Mouse (Mus musculus) forebrain, embryonic 12.5 days (tissue): ENCODE results near the gene Slc22a14. TPM values are rescaled to one million over a fixed set of nuclear protein-coding genes. Genes with fewer than 3 reads are reported as not detected.

Source experiments
- ATAC-seq: fragments of 200-750 bp; cut with Nextera tagmentation; 2 replicates; pipeline ENCODE4 v1.8.0; 2017; ENCODE audit warnings: moderate TSS enrichment; ENCODE audit not compliant: low FRiP score
- H3K27ac ChIP-seq: fragments of 300-500 bp; sonication (generic); 2 replicates; pipeline ENCODE4 v1.5.1; 2016; ENCODE audit warnings: mild to moderate bottlenecking
- H3K27me3 ChIP-seq: fragments of 300-500 bp; sonication (generic); 2 replicates; pipeline ENCODE4 v1.6.1; 2016; ENCODE audit warnings: mild to moderate bottlenecking
- H3K36me3 ChIP-seq: fragments of 300-500 bp; sonication (generic); replicated peaks from 2 replicates; pipeline ENCODE4 v1.6.1; 2016; ENCODE audit warnings: mild to moderate bottlenecking
- H3K4me1 ChIP-seq: fragments of 300-500 bp; sonication (generic); 2 replicates; pipeline ENCODE4 v1.6.1; 2016
- H3K4me2 ChIP-seq: fragments of 300-500 bp; sonication (generic); 2 replicates; pipeline ENCODE4 v1.6.1; 2016; ENCODE audit warnings: mild to moderate bottlenecking, moderate library complexity
- H3K4me3 ChIP-seq: fragments of 300-500 bp; sonication (generic); replicated peaks from 2 replicates; pipeline ENCODE4 v1.5.1; 2016; ENCODE audit warnings: mild to moderate bottlenecking
- H3K9ac ChIP-seq: fragments of 300-500 bp; sonication (generic); 2 replicates; pipeline ENCODE4 v1.6.1; 2016; ENCODE audit warnings: mild to moderate bottlenecking
- H3K9me3 ChIP-seq: fragments of 300-500 bp; sonication (generic); 2 replicates; pipeline ENCODE4 v1.6.1; 2016
- WGBS: fragments of 180-500 bp; shearing (Covaris S2); methylation state at CpG from one replicate; pipeline ENCODE4 v1.1.7; 2016; 5-methylcytosine and 5-hydroxymethylcytosine counted together
- polyA plus RNA-seq: library from polyadenylated mRNA; unstranded; fragments of >200 nt; fragmentation: Nextera tagmentation; extraction: Ambion mirVana; gene quantifications from 2 replicates; pipeline ENCODE4 v1.2.1, GENCODE M21; 2016

Gene Slc22a14
- polyA plus RNA-seq, 1 experiment from 2014 or later = not detected

DNA sequence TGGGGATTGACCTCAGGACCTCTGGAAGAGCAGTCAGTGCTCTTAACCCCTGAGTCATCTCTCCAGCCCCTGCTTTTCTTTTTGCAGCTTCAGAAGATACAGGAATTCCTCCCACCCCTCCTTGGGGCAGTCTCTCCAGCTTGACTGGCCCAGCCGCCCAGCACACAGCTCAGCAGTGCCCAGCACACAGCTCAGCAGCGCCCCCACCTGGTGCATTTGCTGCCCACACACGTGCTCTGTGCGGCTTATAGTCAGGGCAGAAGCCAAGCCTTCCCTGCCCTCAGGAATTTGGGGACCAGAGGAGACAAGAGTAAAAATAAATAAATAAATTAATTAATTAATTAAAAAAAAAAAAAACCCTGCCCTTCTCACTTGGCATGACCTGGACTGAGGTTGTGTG is 13.3 kb downstream of the Slc22a14 start:
- Histone ChIP-seq H3K9me3 (no peaks in the 10 kb centered on the region), H3K4me3 (no peak overlapping the region), H3K4me2 (no peak overlapping the region), H3K27ac (no peak overlapping the region), H3K9ac (no peak overlapping the region), H3K4me1 (no peaks in the 10 kb centered on the region), H3K36me3 (peaks cover 35% of the 10 kb centered on the region), H3K27me3 (no peaks in the 10 kb centered on the region)
- peak; percentile 72 for ATAC-seq
- 25% methylated on average over 4 of the region's 4 CpGs for WGBS

DNA sequence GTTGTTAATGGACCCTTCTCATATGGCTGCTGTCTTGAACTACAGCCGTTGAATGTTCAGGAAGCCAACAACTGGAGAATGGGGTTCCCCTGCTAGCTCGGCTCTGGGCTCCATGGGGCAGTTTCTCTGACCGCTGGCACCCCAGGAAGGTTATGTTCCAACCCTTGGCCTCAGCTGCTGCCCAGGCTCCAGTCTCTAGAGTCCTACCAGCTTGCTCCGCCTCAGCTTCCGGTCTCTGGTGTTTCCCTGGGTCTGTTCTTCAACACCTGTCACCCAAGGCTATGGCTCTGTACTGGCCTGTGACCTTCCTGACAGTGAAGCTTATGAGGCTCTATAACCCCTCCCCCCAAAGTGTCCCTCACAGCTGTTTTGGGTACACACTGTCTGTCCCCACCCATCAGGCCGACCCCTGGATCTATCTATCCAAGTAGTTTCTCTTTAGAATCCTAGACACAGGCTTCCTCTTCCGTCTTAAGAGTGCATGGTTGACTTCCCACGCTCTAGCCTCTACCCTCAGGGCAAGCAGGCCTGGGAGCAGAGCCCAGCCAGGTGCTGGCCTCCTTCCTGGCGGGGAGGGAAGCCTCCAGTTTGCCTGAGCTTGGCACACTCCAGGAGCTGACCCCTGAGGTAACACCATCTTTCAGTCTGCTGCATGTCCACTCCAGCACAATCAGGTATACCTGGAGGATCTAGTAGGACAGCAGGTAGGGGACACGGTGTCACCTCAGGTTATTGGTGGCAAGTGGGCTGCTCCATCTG is 14.2 kb downstream of the Slc22a14 start:
- Histone ChIP-seq H3K9me3 (no peaks in the 10 kb centered on the region), H3K9ac (no peak overlapping the region), H3K4me2 (no peak overlapping the region), H3K27ac (no peak overlapping the region), H3K4me3 (no peak overlapping the region), H3K27me3 (no peaks in the 10 kb centered on the region), H3K4me1 (no peaks in the 10 kb centered on the region), H3K36me3 (peaks cover 45% of the 10 kb centered on the region)
- no peak for ATAC-seq
- 87% methylated on average over 10 of the region's 10 CpGs for WGBS

DNA sequence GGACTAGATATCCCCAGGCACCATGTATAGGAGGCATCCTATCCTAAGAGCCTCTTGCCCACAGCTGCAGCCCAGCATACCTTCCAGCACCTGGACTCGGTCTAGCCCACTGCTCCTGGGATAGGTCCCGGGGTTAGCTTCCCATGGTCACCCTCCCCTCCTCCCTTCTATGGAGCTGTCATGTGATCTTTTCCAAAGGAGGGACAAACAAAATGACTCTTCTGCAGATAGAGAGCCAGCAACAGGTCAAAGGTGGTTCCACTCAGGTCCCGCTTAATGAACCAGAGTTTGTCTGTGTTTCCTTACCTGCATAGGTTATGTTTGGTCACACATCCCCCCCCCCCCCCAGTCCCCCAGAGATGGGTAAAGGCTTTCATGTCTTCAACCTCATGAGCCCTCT is 14.8 kb downstream of the Slc22a14 start:
- no peak for ATAC-seq
- WGBS = 98% methylated on average over 3 of the region's 3 CpGs
- Histone ChIP-seq H3K4me1 (no peaks in the 10 kb centered on the region), H3K27ac (no peak overlapping the region), H3K36me3 (peaks cover 51% of the 10 kb centered on the region), H3K4me2 (no peak overlapping the region), H3K4me3 (no peak overlapping the region), H3K9ac (no peak overlapping the region), H3K9me3 (no peaks in the 10 kb centered on the region), H3K27me3 (no peaks in the 10 kb centered on the region)

DNA sequence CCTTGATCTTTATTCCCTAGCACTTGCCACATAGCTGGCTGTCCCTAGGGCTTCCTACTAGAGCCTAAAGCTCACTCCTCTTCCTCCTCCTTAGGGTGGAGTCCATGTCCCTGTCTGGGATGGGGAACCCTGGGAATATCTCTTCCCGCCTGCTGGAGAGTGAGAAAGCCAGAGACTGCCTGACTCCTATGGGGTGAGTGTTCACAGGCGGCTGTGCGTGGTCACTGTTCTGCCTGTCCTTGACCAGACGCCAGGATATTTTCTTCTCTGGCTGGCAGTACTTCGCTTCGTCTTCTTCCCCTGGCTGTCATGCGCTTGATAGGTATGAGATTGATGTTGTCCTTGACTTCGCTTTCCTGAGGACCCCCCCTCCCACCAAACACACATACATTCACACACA is 19.0 kb downstream of the Slc22a14 start:
- Histone ChIP-seq H3K4me1 (peaks cover 14% of the 10 kb centered on the region), H3K27ac (no peak overlapping the region), H3K9me3 (no peaks in the 10 kb centered on the region), H3K27me3 (no peaks in the 10 kb centered on the region), H3K4me2 (no peak overlapping the region), H3K9ac (no peak overlapping the region), H3K4me3 (no peak overlapping the region), H3K36me3 (peaks cover 73% of the 10 kb centered on the region)
- no peak for ATAC-seq
- 92% methylated on average over 8 of the region's 8 CpGs for WGBS

DNA sequence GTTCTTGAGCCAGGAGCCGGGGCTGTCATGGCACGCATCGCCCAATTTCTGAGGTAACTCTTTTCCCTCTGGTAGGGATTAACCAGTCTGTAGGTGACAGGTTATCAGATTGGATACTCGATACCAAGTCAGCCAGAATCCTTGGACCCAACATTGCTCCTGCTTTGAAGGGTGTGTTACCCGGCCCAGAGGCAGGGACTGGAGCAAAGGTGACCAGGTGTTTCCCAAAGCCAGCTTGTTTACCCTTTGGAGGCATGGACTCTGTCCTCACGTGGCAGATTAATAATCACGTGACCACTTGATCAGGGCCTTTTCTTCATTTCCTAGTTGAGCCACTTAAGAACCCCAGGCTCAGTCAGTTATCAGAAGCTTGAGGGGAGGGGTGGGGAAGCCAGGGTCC is 22.6 kb downstream of the Slc22a14 start:
- WGBS = 88% methylated on average over 7 of the region's 7 CpGs
- Histone ChIP-seq H3K27me3 (peaks cover 20% of the 10 kb centered on the region; the same call in 1 of the 2 replicates), H3K4me1 (peaks cover 27% of the 10 kb centered on the region), H3K4me3 (no peak overlapping the region), H3K27ac (no peak overlapping the region), H3K9ac (0 out of 2 replicates have a peak overlapping the region, but pooled peaks have one; percentile 85), H3K4me2 (no peak overlapping the region), H3K36me3 (peaks cover 47% of the 10 kb centered on the region), H3K9me3 (no peaks in the 10 kb centered on the region)
- ATAC-seq = no peak

DNA sequence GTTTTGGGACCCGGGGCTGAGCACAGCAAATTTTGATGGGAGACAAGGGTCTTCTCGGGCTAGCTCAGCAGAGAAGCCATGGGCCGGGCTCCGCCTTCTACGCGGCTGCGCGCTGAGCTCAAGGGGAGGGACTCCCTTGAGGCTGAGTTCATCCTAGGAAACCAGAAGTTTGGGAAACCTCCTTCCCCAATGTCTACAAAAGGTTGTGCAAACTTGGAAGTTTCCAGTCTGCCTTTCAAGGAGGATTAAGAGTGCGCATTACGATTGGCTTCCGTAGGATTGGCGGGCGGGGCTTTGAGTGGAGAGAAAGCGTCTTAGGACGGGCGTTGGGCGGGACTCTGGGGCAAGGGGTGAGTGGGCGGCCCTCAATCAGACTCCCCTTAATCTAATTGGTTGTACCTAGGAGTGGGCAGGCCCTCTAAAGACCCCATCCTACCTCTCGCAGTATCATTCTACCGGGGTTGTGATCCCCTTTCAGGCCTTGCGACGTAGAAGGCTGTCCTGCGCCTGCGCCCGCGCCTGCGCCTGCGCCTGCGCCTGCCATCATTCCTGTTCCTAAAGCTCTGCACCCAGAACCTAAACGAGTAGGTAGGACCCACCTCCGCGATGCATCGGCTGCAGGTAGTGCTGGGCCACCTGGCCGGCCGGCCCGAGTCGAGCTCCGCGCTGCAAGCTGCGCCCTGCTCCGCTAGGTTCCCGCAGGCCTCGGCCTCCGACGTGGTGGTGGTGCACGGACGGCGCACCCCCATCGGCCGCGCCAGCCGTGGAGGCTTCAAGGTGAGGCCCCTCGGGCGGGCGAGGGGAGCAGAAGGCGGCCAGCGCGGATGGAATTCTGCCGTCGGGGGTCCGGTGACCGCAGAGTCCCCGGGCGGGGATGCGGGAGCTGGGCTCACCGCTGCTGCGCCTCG is 24.2 kb downstream of the Slc22a14 start, which contains the start of gene Myd88:
Gene Myd88, minus strand, starts transcription at position 503 of the 908 bp plus-strand sequence.
- ATAC-seq = peak; percentile 98
- H3K4me1 ChIP-seq = peaks cover 27% of the 10 kb centered on the region
- peak within 1 kb of the TSS; percentile 85 for H3K9ac ChIP-seq
- peak within 1 kb of the TSS; percentile 82 for H3K4me3 ChIP-seq
- no peaks in the 10 kb centered on the region for H3K9me3 ChIP-seq
- peaks cover 20% of the 10 kb centered on the region; the same call in 1 of the 2 replicates for H3K27me3 ChIP-seq
- peak within 1 kb of the TSS; percentile 91 for H3K27ac ChIP-seq
- peak within 1 kb of the TSS; percentile 64 for H3K4me2 ChIP-seq
- peaks cover 31% of the 10 kb centered on the region for H3K36me3 ChIP-seq
- under 1% methylated on average over 67 of the region's 68 CpGs for WGBS

DNA sequence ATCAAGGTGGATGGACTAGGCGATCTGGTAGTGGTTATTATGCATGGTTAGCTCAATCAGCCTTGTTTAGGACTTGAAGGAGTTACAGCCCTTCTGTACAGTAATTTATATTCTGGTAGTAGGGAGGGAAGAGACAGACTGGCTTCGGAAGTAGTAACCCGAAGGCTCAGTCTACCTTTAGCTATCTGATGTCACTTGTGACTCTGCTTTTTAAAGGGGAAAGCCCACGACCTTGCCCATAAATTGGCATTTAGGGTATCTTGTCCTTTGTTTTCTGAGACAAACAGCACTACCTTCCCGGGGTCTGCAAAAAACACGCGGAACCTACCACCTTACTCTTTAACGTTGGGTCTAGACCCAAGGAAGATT is 25.2 kb downstream of the Slc22a14 start:
- Histone ChIP-seq H3K4me2 (peak overlapping the region; percentile 64), H3K27me3 (peaks cover 20% of the 10 kb centered on the region; the same call in 1 of the 2 replicates), H3K27ac (peak overlapping the region; percentile 91; the same call in 1 of the 2 replicates), H3K9me3 (no peaks in the 10 kb centered on the region), H3K4me1 (peaks cover 27% of the 10 kb centered on the region), H3K4me3 (peak overlapping the region; percentile 82), H3K9ac (peak overlapping the region; percentile 85; the same call in 1 of the 2 replicates), H3K36me3 (peaks cover 21% of the 10 kb centered on the region)
- 6% methylated on average over 8 of the region's 8 CpGs for WGBS
- ATAC-seq = no peak

DNA sequence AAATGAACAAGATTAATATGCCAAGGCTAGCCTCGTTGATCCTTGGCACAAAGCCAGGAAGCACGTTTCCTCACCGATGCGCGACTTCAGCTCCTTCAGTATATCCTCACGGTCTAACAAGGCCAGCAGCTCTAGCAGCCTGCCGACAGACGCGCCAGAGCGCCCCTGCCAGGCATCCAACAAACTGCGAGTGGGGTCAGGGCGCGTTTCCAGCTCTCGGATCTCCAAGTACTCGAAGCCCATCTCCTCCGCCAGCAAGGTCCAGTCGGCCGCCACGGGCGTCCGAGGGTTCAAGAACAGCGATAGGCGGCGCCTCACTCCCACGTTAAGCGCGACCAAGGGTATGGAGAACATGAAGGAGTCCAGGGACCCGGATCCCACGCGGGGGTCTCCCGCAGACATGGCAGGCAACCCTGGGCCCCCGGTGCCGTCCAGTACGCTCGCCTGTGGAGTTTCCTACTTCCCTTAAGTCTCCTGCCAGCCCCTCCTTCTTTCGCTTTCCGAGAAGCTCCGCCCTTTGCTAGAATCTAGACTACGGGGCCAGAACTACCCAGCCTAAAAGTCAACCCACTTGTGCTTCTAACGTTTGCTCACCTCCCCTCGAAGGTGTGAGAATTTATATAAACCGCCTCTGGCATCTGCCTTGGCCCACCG is 25.7 kb downstream of the Slc22a14 start, which contains the start of gene Acaa1a:
Gene Acaa1a, plus strand, starts transcription at position 119 of the 654 bp plus-strand sequence.
- Histone ChIP-seq H3K27ac (peak within 1 kb of the TSS; percentile 91), H3K4me3 (peak within 1 kb of the TSS; percentile 82), H3K27me3 (peaks cover 20% of the 10 kb centered on the region; the same call in 1 of the 2 replicates), H3K36me3 (peaks cover 16% of the 10 kb centered on the region), H3K4me1 (peaks cover 27% of the 10 kb centered on the region), H3K9ac (peak within 1 kb of the TSS; percentile 85), H3K4me2 (peak within 1 kb of the TSS; percentile 64), H3K9me3 (no peaks in the 10 kb centered on the region)
- 2% methylated on average over 43 of the region's 43 CpGs for WGBS
- ATAC-seq = no peak

DNA sequence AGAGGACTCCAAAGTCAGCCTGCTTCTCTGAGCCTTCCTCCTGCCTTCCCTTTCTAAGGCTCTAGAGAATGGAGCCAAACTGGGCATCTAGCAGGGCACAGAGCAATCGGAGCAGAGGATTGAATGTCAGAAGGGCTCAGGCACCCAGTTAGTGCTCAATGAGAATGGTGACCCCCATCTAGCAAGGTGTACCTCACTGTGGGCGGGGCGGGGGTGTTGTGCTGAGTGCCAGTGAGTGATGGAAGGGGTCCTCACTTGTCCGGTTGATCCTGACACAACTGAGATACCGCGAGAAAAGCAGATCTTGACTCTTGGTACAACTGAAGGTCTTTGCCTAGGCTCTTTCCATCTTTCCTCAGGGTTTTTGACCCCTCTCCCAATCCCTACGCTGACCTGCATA is 26.2 kb downstream of the Slc22a14 start:
- H3K9ac ChIP-seq = no peak overlapping the region
- peak overlapping the region; percentile 82 for H3K4me3 ChIP-seq
- no peak for ATAC-seq
- peaks cover 20% of the 10 kb centered on the region; the same call in 1 of the 2 replicates for H3K27me3 ChIP-seq
- 54% methylated on average over 7 of the region's 7 CpGs for WGBS
- H3K36me3 ChIP-seq = peaks cover 10% of the 10 kb centered on the region
- peaks cover 27% of the 10 kb centered on the region for H3K4me1 ChIP-seq
- H3K9me3 ChIP-seq = no peaks in the 10 kb centered on the region
- H3K4me2 ChIP-seq = peak overlapping the region; percentile 64
- H3K27ac ChIP-seq = no peak overlapping the region

DNA sequence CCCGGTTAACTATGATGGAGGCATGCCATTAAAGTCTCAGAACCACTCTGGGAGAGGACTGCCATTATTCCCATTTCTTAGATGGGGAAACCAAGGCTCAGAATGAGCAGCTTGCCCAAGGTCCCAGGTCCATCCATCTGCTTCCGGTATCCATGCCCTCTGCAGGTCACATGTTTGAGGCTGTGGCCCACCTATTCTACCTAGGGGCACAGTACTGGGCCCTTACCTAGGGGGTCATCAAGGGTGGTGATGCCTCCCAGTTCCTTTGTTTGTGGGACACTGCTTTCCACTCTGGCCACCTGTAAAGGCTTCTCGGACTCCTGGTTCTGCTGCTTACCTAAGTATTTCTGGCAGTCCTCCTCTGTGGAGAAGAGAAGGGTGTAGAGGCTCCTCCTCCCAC is 27.0 kb downstream of the Slc22a14 start:
- ATAC-seq = no peak
- peaks cover 27% of the 10 kb centered on the region for H3K4me1 ChIP-seq
- no peak overlapping the region for H3K4me2 ChIP-seq
- peaks cover 20% of the 10 kb centered on the region; the same call in 1 of the 2 replicates for H3K27me3 ChIP-seq
- WGBS = 93% methylated on average over 3 of the region's 3 CpGs
- H3K9ac ChIP-seq = no peak overlapping the region
- H3K4me3 ChIP-seq = no peak overlapping the region
- H3K27ac ChIP-seq = no peak overlapping the region
- H3K9me3 ChIP-seq = no peaks in the 10 kb centered on the region
- H3K36me3 ChIP-seq = peaks cover 3% of the 10 kb centered on the region; the same call in 1 of the 2 replicates

DNA sequence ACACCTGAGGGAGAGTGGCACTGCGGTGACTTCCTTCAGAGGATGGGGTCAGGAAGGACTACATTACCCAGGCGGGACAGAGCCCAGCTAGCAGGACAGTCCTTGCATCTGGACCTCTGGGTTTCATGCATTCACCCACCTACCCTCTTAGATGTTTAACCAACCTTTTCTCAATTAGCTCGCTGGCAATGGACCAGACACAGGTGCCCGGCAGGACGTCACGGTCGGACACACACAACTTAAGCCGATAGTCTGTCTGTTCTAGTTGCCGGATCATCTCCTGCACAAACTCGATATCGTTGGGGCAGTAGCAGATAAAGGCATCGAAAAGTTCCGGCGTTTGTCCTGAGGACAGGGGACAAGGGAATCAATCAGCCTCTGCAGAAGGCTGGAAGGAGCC is 27.5 kb downstream of the Slc22a14 start:
- Histone ChIP-seq H3K27ac (no peak overlapping the region), H3K27me3 (peaks cover 20% of the 10 kb centered on the region; the same call in 1 of the 2 replicates), H3K9ac (no peak overlapping the region), H3K4me2 (no peak overlapping the region), H3K9me3 (no peaks in the 10 kb centered on the region), H3K4me3 (no peak overlapping the region), H3K4me1 (peaks cover 23% of the 10 kb centered on the region), H3K36me3 (no peaks in the 10 kb centered on the region)
- WGBS = 93% methylated on average over 14 of the region's 14 CpGs
- no peak for ATAC-seq

DNA sequence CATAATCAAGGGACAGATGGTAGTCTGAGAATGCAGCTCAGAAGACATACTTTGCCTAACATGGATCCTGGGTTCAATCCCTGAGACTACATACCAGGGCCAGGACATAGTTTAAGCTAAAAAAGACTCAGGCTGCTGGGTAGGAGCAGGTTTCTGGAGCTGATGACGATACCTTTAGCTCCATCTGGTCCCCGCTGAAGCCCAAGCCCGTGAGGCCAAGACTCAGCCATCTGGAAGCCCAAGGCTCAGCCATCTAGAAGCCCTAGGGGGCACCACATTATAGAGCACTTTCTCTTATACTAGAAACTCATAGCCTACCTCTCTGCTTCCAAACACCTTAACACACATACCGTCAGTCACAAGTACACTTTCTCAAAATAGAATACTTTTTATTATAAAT is 29.8 kb downstream of the Slc22a14 start:
- Histone ChIP-seq H3K4me3 (no peak overlapping the region), H3K36me3 (no peaks in the 10 kb centered on the region), H3K27me3 (peaks cover 20% of the 10 kb centered on the region; the same call in 1 of the 2 replicates), H3K9ac (no peak overlapping the region), H3K9me3 (no peaks in the 10 kb centered on the region), H3K4me2 (no peak overlapping the region), H3K27ac (no peak overlapping the region), H3K4me1 (peaks cover 12% of the 10 kb centered on the region)
- 88% methylated on average over 4 of the region's 4 CpGs for WGBS
- ATAC-seq = no peak
